Mouse (Mus musculus) forebrain, postnatal 0 days (tissue): ENCODE measurements around the gene Pms2. TPM values are rescaled to one million over a fixed set of nuclear protein-coding genes. Genes with fewer than 3 reads are reported as not detected.

Source experiments
- ATAC-seq: fragments of 200-750 bp; cut with Nextera tagmentation; 2 replicates; pipeline ENCODE4 v1.8.0; 2017; ENCODE audit warnings: mild to moderate bottlenecking, moderate library complexity
- DNase-seq: peaks from one replicate; pipeline ENCODE4 v3.0.0-alpha.2; 2015
- H3K27ac ChIP-seq: fragments of 300-500 bp; sonication (generic); 2 replicates; pipeline ENCODE4 v1.5.1; 2014; ENCODE audit warnings: low read depth, mild to moderate bottlenecking, antibody characterized with exemption, low read length, moderate library complexity, mixed read lengths
- H3K27me3 ChIP-seq: fragments of 300-500 bp; sonication (generic); 2 replicates; pipeline ENCODE4 v1.6.1; 2014; ENCODE audit warnings: mild to moderate bottlenecking, low read length, mixed read lengths; ENCODE audit not compliant: insufficient read depth
- H3K36me3 ChIP-seq: fragments of 300-500 bp; sonication (generic); 2 replicates; pipeline ENCODE4 v1.6.1; 2014; ENCODE audit warnings: mild to moderate bottlenecking, moderate library complexity; ENCODE audit not compliant: insufficient read depth
- H3K4me1 ChIP-seq: fragments of 300-500 bp; sonication (generic); 2 replicates; pipeline ENCODE4 v1.6.1; 2014; ENCODE audit warnings: antibody characterized with exemption; ENCODE audit not compliant: insufficient read depth
- H3K4me2 ChIP-seq: fragments of 300-500 bp; sonication (generic); 2 replicates; pipeline ENCODE4 v1.6.1; 2014; ENCODE audit warnings: low read depth, mild to moderate bottlenecking, moderate library complexity
- H3K4me3 ChIP-seq: fragments of 300-500 bp; sonication (generic); 2 replicates; pipeline ENCODE4 v1.5.1; 2014; ENCODE audit warnings: low read depth, low read length, mixed read lengths
- H3K9ac ChIP-seq: fragments of 300-500 bp; sonication (generic); 2 replicates; pipeline ENCODE4 v1.6.1; 2014; ENCODE audit warnings: mild to moderate bottlenecking
- H3K9me3 ChIP-seq: fragments of 300-500 bp; sonication (generic); 2 replicates; pipeline ENCODE4 v1.6.1; 2016; ENCODE audit warnings: low read length
- CTCF ChIP-seq: sonication (generic); IDR thresholded peaks from 2 replicates; pipeline ENCODE4 v1.5.1; 2016; ENCODE audit warnings: antibody characterized with exemption, control low read depth, low read depth
- WGBS: fragments of 180-500 bp; shearing (Covaris S2); extraction: QIAGEN DNeasy Blood & Tissue Kit; methylation state at CpG from one replicate; pipeline ENCODE4 v1.1.7; 2014; 5-methylcytosine and 5-hydroxymethylcytosine counted together
- polyA plus RNA-seq: library from polyadenylated mRNA; unstranded; fragments of >200 nt; fragmentation: Nextera tagmentation; extraction: Ambion mirVana; gene quantifications from 2 replicates; pipeline ENCODE4 v1.2.1, GENCODE M21; 2015
- total RNA-seq: library from RNA; depleted of rRNA; stranded (reverse); fragments of >200 nt; gene quantifications from 2 replicates; pipeline ENCODE4 v1.2.3, GENCODE M21; 2014; rRNA removed

Gene Pms2
- total and polyA plus RNA-seq, 2 experiments from 2014 or later = 19.5 to 28.4 TPM

DNA sequence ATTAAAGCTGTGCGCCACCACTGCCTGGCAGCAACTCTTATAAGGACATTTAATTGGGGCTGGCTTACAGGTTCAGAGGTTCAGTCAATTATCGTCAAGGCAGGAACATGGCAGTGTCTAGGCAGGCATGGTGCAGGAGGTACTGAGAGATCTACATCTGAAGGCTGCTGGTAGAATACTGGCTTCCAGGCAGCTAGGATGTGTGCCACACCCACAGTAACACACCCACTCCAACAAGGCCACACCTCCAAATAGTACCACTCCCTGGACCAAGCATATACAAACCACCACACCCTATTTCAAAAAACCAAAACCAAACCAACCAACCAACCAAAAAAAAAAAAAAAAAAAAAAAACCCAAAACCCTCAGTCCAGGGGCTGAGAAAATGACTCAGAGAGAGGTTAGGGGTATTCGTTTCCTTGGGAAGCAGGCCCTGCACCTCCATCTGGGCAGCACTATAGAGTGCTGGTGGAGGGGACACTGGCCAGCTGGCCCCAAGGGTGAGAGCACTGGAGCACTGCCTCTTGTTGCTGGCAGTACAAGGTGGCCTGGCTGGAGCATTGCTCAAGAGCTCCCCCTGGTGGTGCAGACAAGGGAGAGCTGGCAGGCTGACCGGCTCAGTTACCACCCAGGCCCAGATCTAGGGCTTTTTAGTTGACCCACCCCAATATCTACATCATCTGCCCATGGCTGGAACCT lies 65.3 kb downstream of the Pms2 start:
- Histone ChIP-seq H3K36me3 (no peaks in the 10 kb centered on the region), H3K9ac (no peak overlapping the region), H3K9me3 (no peaks in the 10 kb centered on the region), H3K4me3 (no peak overlapping the region), H3K27me3 (no peaks in the 10 kb centered on the region), H3K4me1 (no peaks in the 10 kb centered on the region), H3K27ac (no peak overlapping the region), H3K4me2 (no peak overlapping the region)
- WGBS = 45% methylated on average over 4 of the region's 4 CpGs
- peak; percentile 86 for TF ChIP-seq CTCF
- peak; percentile 70 for DNase-seq
- ATAC-seq = peak; percentile 66

DNA sequence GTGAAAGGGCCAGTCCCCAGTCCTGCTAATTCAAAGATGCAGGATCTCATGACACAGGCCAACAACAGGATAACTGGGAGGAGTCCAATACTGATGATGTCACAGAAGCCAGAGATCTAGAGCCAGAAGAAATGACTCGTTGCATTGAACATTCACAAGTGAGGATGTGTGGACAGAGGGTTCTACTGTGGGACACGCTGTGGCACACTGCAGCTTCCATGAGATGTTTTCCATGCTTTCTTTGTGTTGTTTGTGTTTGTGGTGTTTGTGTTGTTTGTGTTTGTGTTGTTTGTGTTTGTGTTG lies 65.8 kb downstream of the Pms2 start:
- ATAC-seq (0 out of 2 replicates have a peak, but pooled peaks have one; percentile 6), DNase-seq (no peak)
- H3K9ac ChIP-seq = no peak overlapping the region
- WGBS = 64% methylated on average over 2 of the region's 2 CpGs
- H3K36me3 ChIP-seq = no peaks in the 10 kb centered on the region
- no peak for TF ChIP-seq CTCF
- no peak overlapping the region for H3K4me2 ChIP-seq
- no peaks in the 10 kb centered on the region for H3K27me3 ChIP-seq
- H3K4me1 ChIP-seq = no peaks in the 10 kb centered on the region
- no peaks in the 10 kb centered on the region for H3K9me3 ChIP-seq
- no peak overlapping the region for H3K27ac ChIP-seq
- no peak overlapping the region for H3K4me3 ChIP-seq

DNA sequence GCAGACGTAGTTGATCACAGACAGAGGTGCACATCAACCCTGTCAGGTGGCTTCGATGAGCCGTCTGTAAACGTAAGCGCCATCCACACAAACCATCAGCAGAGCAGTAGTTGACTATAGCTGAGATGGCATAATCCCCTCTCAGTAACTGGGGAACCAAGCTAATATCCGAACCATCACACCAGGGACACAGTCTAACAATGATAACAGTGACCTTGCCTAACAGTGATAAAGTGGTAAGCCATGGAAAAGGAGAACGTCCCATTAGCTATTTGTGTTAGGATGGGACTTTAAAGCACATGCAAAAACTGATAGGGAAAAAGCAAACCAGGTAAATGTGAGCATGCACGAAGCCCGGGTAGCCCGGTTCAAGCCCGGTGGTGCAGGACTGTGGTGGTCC lies 66.5 kb downstream of the Pms2 start:
- H3K4me2 ChIP-seq = no peak overlapping the region
- H3K4me3 ChIP-seq = no peak overlapping the region
- H3K9me3 ChIP-seq = no peaks in the 10 kb centered on the region
- H3K36me3 ChIP-seq = no peaks in the 10 kb centered on the region
- no peak overlapping the region for H3K27ac ChIP-seq
- ATAC-seq = no peak
- TF ChIP-seq CTCF = no peak
- H3K27me3 ChIP-seq = no peaks in the 10 kb centered on the region
- WGBS = 88% methylated on average over 11 of the region's 11 CpGs
- no peak overlapping the region for H3K9ac ChIP-seq
- no peak for DNase-seq
- no peaks in the 10 kb centered on the region for H3K4me1 ChIP-seq

DNA sequence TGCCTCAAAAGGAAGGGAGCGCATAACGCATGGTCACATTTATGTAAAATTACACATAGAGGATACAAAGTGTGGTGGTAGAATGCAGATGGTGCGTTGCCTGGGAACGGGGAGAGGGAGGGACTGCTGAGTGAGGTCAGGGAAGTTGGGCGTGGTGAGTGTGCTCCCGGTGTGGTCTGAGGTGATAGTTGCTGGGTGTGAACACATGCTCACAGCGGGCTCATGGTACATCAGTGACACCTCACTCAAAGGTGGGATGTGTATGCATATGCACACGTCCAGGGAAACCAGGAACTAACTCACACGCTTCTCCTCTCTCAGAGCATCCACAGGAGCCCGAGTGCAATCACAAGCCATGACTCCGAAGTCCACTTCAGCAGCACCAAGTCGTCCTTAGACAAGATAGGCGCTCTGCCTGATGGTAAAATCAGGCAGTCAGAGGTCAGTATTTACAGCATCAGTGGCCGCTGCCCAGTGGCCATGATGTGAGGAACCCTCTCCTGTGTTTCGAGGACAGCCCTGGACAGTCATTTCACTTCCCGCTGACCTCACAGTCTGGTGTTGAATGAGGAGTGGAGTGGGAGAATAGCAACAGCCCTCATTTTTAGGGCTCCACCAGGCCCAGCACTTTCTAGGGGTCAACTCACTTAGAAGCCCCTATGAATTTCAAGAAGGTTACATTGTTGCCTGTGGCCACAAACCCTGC lies 67.1 kb downstream of the Pms2 start:
- H3K4me1 ChIP-seq = no peaks in the 10 kb centered on the region
- no peak for TF ChIP-seq CTCF
- no peak overlapping the region for H3K4me2 ChIP-seq
- no peak overlapping the region for H3K27ac ChIP-seq
- no peaks in the 10 kb centered on the region for H3K9me3 ChIP-seq
- ATAC-seq (no peak), DNase-seq (no peak)
- no peak overlapping the region for H3K9ac ChIP-seq
- no peaks in the 10 kb centered on the region for H3K27me3 ChIP-seq
- no peaks in the 10 kb centered on the region for H3K36me3 ChIP-seq
- 82% methylated on average over 16 of the region's 16 CpGs for WGBS
- no peak overlapping the region for H3K4me3 ChIP-seq

DNA sequence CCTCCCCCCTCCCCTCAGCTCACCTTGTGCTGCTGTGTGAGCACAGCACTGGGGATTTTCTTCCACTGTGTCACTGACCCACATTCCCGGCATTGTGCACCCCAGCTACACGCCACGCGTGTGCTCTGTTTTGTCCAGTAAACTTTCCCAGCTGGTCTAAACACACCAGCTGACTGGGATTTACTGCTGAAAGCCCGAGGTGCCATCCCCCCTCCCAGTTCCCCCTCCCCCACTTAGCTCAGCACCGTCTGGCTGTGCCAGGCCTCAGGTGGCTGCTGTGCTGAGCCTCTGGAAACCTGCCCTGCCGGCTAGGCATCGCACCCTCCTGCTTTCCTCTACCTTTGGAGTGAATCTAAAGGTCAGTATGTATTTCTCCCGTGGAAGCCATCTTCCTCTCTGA lies 71.1 kb downstream of the Pms2 start:
- ATAC-seq (no peak; the same call in 1 of the 2 replicates), DNase-seq (peak; percentile 12)
- no peak overlapping the region for H3K4me3 ChIP-seq

DNA sequence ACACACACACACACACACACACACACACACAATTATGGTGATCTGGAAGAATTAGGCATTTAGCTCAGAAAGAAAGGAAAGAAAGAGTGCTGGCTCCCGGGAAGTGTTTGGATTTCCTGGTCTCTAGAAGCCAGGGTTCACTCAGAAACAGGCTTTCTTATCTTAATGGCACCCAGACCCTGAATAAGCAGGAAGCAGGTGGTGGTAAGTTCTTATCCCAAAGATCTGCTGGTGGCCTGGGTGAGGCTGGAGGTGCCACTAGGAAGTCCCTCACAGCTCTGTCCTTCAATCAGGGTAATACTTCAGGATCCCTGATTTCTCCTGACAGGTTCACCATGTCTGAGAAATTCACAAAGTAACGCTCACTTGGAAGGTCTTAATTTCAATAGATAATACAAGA lies 72.6 kb downstream of the Pms2 start:
- DNase-seq (no peak), ATAC-seq (no peak)
- TF ChIP-seq CTCF = no peak
- WGBS = 81% methylated on average over 2 of the region's 2 CpGs
- no peak overlapping the region for H3K4me2 ChIP-seq
- H3K27me3 ChIP-seq = no peaks in the 10 kb centered on the region
- no peak overlapping the region for H3K9ac ChIP-seq
- no peaks in the 10 kb centered on the region for H3K9me3 ChIP-seq
- H3K36me3 ChIP-seq = peaks cover 26% of the 10 kb centered on the region
- H3K27ac ChIP-seq = no peak overlapping the region
- no peak overlapping the region for H3K4me3 ChIP-seq
- H3K4me1 ChIP-seq = no peaks in the 10 kb centered on the region

More for the DNA sequence above, 71.1 kb downstream of the Pms2 start:
- Histone ChIP-seq H3K27me3 (no peaks in the 10 kb centered on the region), H3K9ac (no peak overlapping the region), H3K9me3 (no peaks in the 10 kb centered on the region), H3K27ac (no peak overlapping the region), H3K4me1 (no peaks in the 10 kb centered on the region), H3K4me2 (no peak overlapping the region), H3K36me3 (peaks cover 16% of the 10 kb centered on the region)
- WGBS = 24% methylated on average over 9 of the region's 9 CpGs
- TF ChIP-seq CTCF = no peak

Other genes starting within 250 kb of the Pms2 start
- 21.3 and 25.1 TPM in 2 replicates for gene Usp42, start 177.7 kb upstream of the Pms2 start, total RNA-seq
- gene Usp42, start 177.7 kb upstream of the Pms2 start, polyA plus RNA-seq = 10.7 and 16.8 TPM in 2 replicates
- 27.5 and 28.0 TPM in 2 replicates for gene Eif2ak1, start 92.2 kb upstream of the Pms2 start, total RNA-seq
- gene Eif2ak1, start 92.2 kb upstream of the Pms2 start, polyA plus RNA-seq = 31.7 and 36.8 TPM in 2 replicates
- not detected in 2 replicates for gene Ankrd61, start 12.3 kb upstream of the Pms2 start, total RNA-seq
- 0.13 TPM in 1 of 2 replicates, not detected in the other for gene Ankrd61, start 12.3 kb upstream of the Pms2 start, polyA plus RNA-seq
- gene Aimp2, start 117 bp upstream of the Pms2 start, total RNA-seq = 41.8 and 53.1 TPM in 2 replicates
- gene Aimp2, start 117 bp upstream of the Pms2 start, polyA plus RNA-seq = 86.9 and 88.9 TPM in 2 replicates
- gene Gm42421, start 18.2 kb downstream of the Pms2 start, total RNA-seq = 1.2 and 3.0 TPM in 2 replicates
- 0.50 and 1.2 TPM in 2 replicates for gene Gm42421, start 18.2 kb downstream of the Pms2 start, polyA plus RNA-seq
- 3.4 and 3.8 TPM in 2 replicates for gene Rsph10b, start 23.1 kb downstream of the Pms2 start, total RNA-seq
- 2.3 and 4.3 TPM in 2 replicates for gene Rsph10b, start 23.1 kb downstream of the Pms2 start, polyA plus RNA-seq
- 75.7 and 80.4 TPM in 2 replicates for gene Ccz1, start 104.9 kb downstream of the Pms2 start, total RNA-seq
- gene Ccz1, start 104.9 kb downstream of the Pms2 start, polyA plus RNA-seq = 80.5 and 83.8 TPM in 2 replicates
- not detected in 2 replicates for gene Ocm, start 116.7 kb downstream of the Pms2 start, total RNA-seq
- 0.98 TPM in 1 of 2 replicates, not detected in the other for gene Ocm, start 116.7 kb downstream of the Pms2 start, polyA plus RNA-seq
- gene Lmtk2, start 190.5 kb downstream of the Pms2 start, total RNA-seq = 56.2 and 63.9 TPM in 2 replicates
- gene Lmtk2, start 190.5 kb downstream of the Pms2 start, polyA plus RNA-seq = 6.1 and 7.4 TPM in 2 replicates